Mouse (Mus musculus) embryonic facial prominence, embryonic 10.5 days (tissue): Measurements from ENCODE around the gene Hsd11b2. TPM values are rescaled to one million over a fixed set of nuclear protein-coding genes. Genes with fewer than 3 reads are reported as not detected.

Experiments used
- DNase-seq: peaks from one replicate; pipeline ENCODE4 v3.0.0-alpha.2; 2017; ENCODE audit warnings: low spot score
- H3K27ac ChIP-seq: fragments of 300-500 bp; sonication (generic); replicated peaks from 2 replicates; pipeline ENCODE4 v1.5.1; 2016; ENCODE audit warnings: mild to moderate bottlenecking
- H3K27me3 ChIP-seq: fragments of 300-500 bp; sonication (generic); replicated peaks from 2 replicates; pipeline ENCODE4 v1.6.1; 2016; ENCODE audit warnings: low read depth, mild to moderate bottlenecking; ENCODE audit not compliant: poor library complexity, severe bottlenecking
- H3K36me3 ChIP-seq: fragments of 300-500 bp; sonication (generic); replicated peaks from 2 replicates; pipeline ENCODE4 v1.6.1; 2016; ENCODE audit warnings: mild to moderate bottlenecking, moderate library complexity
- H3K4me1 ChIP-seq: fragments of 300-500 bp; sonication (generic); 2 replicates; pipeline ENCODE4 v1.6.1; 2016
- H3K4me3 ChIP-seq: fragments of 300-500 bp; sonication (generic); 2 replicates; pipeline ENCODE4 v1.5.1; 2016; ENCODE audit warnings: mild to moderate bottlenecking, moderate library complexity
- H3K9me3 ChIP-seq: fragments of 300-500 bp; sonication (generic); 2 replicates; pipeline ENCODE4 v1.6.1; 2016; ENCODE audit warnings: mild to moderate bottlenecking
- WGBS: fragments of 180-500 bp; shearing (Covaris S2); methylation state at CpG from one replicate; pipeline ENCODE4 v1.1.7; 2016; 5-methylcytosine and 5-hydroxymethylcytosine counted together
- polyA plus RNA-seq: library from polyadenylated mRNA; unstranded; fragments of >200 nt; fragmentation: Nextera tagmentation; extraction: Ambion mirVana; gene quantifications from 2 replicates; pipeline ENCODE4 v1.2.1, GENCODE M21; 2016

The Hsd11b2 gene
- polyA plus RNA-seq, 1 experiment from 2014 or later: 18.8 TPM

DNA sequence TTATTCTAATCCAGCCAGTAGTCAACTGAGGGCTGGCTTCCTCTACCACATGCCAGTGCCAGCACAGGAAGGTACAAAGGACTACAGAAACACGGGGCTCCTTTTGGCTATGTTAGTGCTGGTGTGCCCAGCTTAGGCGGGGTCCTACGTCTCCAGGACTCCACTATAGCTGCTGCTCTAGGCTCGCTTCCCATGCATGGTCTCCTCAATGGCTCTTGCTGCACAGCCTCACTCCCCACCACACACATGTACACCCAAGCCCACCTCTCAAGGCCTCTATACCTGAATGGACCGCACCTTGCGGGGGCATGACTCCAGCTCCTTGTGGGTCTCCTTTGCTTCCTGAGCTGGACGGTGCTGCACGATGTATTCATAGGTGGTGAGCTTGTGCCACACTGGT lies 42.8 kb upstream of the Hsd11b2 start:
- H3K4me3 ChIP-seq: no peak overlapping the region
- H3K27ac ChIP-seq: no peak overlapping the region
- peaks cover 70% of the 10 kb centered on the region for H3K4me1 ChIP-seq
- WGBS: 91% methylated on average over 8 of the region's 8 CpGs
- peaks cover 57% of the 10 kb centered on the region for H3K27me3 ChIP-seq
- DNase-seq: no peak
- peaks cover 14% of the 10 kb centered on the region for H3K36me3 ChIP-seq
- no peaks in the 10 kb centered on the region for H3K9me3 ChIP-seq

DNA sequence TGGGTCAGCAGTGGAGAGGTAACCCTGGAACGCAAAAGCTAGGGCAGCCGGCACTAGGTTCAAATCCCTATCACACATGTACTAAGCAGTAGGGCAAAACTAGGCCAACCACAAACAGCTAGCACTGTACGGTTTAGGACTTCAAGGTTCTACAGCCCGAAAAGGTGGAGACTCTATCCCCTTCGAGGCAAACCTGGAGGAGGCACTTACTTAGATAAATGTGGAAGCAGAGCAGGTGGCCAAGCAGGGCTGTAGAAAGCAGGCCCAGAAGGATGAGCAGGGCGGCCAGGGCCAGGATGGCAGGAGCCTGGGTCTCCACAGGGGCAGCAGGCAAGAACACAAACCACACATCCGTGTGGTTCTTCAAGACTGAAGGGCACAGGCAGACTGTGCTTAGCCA lies 42.4 kb upstream of the Hsd11b2 start:
- Histone ChIP-seq H3K27me3 (peaks cover 54% of the 10 kb centered on the region), H3K4me3 (no peak overlapping the region), H3K4me1 (peaks cover 70% of the 10 kb centered on the region), H3K36me3 (peaks cover 14% of the 10 kb centered on the region), H3K27ac (no peak overlapping the region), H3K9me3 (no peaks in the 10 kb centered on the region)
- WGBS: 90% methylated on average over 7 of the region's 7 CpGs
- no peak for DNase-seq

DNA sequence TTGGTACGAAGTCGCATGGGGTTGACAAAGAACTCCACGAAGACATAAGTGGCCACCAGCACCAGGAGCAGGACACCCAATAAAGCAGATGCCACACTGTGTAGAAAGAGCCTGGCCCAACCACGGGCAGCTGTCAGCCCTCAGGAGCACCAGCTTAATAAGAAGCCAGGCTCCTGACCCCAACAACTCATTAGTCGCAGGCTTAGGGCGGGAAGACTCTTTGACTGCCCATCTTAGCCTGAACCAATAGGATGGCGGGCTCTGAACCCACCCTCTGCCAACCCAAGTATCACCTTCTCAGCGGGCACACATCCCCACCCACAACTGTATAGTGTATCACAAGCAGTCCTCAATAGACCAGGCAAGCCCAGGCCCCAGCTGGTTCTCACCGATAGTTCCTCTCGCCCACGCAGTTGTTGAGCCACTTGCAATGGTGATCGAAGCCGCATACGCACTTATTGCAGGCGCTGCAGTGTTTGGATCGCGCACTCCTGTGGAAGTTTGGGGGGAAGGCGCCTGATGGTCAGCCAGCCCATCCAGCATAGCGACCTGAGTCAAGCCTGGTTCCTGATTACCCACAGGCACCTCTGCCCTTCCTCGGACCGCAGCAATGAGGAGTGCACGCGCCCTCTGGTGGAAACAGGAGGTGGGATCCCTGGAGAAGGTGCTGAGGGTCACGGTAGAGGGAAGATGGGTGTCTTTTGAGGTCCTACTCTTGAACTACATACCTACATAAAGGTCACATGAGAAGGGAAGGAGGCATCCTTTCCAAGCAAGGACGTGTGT lies 41.7 kb upstream of the Hsd11b2 start:
- no peak overlapping the region for H3K27ac ChIP-seq
- peak; percentile 71 for DNase-seq
- peaks cover 17% of the 10 kb centered on the region for H3K36me3 ChIP-seq
- no peaks in the 10 kb centered on the region for H3K9me3 ChIP-seq
- H3K4me3 ChIP-seq: no peak overlapping the region
- peaks cover 48% of the 10 kb centered on the region for H3K27me3 ChIP-seq
- peaks cover 70% of the 10 kb centered on the region for H3K4me1 ChIP-seq
- whole genome bisulfite sequencing: 43% methylated on average over 25 of the region's 25 CpGs

DNA sequence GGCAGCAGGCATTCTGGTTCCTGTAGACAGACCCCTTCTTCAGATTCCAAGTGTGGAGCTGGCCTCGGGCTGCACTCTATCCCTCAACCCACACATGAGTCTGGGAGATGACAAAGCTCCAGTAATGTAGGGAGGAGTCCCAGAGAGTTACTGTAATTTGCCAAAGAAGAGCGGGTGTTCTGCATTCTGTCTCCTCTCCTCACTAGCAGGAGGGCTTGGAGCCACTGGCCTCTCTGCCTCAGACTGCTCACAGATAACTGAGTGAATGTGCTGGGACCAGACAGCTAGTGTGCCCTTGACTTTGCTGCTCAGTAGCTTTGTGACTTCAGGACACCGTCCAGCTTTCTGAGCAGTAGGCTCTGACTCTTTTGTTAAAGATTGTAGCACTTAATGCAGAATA lies 40.8 kb upstream of the Hsd11b2 start:
- no peak overlapping the region for H3K4me3 ChIP-seq
- peaks cover 19% of the 10 kb centered on the region for H3K36me3 ChIP-seq
- 71% methylated on average over 3 of the region's 3 CpGs for WGBS
- H3K9me3 ChIP-seq: no peaks in the 10 kb centered on the region
- no peak for DNase-seq
- peaks cover 39% of the 10 kb centered on the region for H3K27me3 ChIP-seq
- H3K27ac ChIP-seq: no peak overlapping the region
- peaks cover 61% of the 10 kb centered on the region for H3K4me1 ChIP-seq

DNA sequence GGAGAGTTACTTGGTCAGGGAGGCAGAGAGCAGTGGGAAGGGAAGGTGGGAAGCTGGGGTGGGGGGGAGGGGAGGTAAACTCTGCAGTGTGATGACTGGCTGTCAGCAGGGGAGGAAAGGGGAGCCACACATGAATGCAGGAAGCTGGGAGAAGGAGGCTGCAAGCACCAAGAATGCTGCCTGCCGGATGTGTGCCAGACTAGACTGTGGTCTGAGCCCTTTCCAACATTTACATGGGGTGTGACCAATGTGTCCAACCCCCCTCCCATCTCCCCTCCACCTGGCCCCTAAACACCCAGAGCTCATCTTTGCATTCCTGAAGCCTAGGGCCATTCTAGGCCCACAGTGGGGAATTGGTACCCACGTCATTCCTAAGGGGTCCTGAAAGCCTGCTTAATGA lies 37.5 kb upstream of the Hsd11b2 start:
- H3K27me3 ChIP-seq: peaks cover 6% of the 10 kb centered on the region
- H3K4me3 ChIP-seq: no peak overlapping the region
- peak; percentile 44 for DNase-seq
- 33% methylated on average over 2 of the region's 2 CpGs for WGBS
- peaks cover 53% of the 10 kb centered on the region for H3K4me1 ChIP-seq
- H3K27ac ChIP-seq: peak overlapping the region; percentile 66
- no peaks in the 10 kb centered on the region for H3K9me3 ChIP-seq
- peaks cover 14% of the 10 kb centered on the region for H3K36me3 ChIP-seq

DNA sequence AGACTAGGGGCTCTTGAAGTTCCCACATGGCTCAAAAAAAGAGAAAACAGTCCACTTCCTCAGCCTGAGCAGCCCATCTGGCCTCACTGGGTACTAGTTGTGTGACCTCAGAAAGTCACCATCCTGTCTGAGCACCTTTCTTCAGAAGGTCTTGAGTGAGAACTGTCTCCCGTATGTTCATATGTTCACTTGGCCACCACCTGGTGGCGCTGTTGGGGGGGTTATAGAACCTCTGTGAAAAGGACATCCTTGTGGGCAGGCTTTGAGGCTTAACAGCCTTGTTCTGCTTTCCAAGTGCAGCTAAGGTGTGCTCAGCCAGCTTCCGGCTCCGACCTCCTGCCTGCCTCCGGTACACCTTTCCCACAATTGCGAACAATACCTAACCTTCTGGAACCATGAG lies 37.1 kb upstream of the Hsd11b2 start:
- H3K36me3 ChIP-seq: peaks cover 10% of the 10 kb centered on the region
- H3K27ac ChIP-seq: peak overlapping the region; percentile 66
- no peaks in the 10 kb centered on the region for H3K9me3 ChIP-seq
- 67% methylated on average over 6 of the region's 6 CpGs for WGBS
- H3K27me3 ChIP-seq: peaks cover 2% of the 10 kb centered on the region
- no peak overlapping the region for H3K4me3 ChIP-seq
- peaks cover 49% of the 10 kb centered on the region for H3K4me1 ChIP-seq
- peak; percentile 63 for DNase-seq

DNA sequence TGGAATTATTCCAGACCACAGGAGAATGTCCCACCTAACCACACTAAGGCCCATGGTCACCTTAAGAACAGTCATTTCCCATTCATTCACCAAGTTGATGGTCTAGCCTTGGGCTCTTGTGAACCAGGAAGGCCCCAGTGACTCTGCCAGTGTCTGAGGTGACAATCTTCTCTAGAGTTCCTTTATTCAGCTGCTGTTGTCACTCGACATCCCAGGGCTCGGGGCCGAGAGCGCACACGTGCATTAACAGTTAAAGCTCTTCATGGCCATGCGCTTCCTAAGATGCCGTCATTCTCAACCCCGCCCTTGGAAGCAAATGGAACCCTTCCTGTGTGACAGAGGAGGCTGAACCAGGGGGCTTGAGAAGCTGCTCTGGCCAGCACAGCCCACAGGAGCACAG lies 36.4 kb upstream of the Hsd11b2 start:
- H3K36me3 ChIP-seq: peaks cover 8% of the 10 kb centered on the region
- no peaks in the 10 kb centered on the region for H3K9me3 ChIP-seq
- no peak for DNase-seq
- WGBS: 78% methylated on average over 8 of the region's 8 CpGs
- H3K4me3 ChIP-seq: no peak overlapping the region
- H3K4me1 ChIP-seq: peaks cover 43% of the 10 kb centered on the region
- no peak overlapping the region for H3K27ac ChIP-seq
- no peaks in the 10 kb centered on the region for H3K27me3 ChIP-seq

DNA sequence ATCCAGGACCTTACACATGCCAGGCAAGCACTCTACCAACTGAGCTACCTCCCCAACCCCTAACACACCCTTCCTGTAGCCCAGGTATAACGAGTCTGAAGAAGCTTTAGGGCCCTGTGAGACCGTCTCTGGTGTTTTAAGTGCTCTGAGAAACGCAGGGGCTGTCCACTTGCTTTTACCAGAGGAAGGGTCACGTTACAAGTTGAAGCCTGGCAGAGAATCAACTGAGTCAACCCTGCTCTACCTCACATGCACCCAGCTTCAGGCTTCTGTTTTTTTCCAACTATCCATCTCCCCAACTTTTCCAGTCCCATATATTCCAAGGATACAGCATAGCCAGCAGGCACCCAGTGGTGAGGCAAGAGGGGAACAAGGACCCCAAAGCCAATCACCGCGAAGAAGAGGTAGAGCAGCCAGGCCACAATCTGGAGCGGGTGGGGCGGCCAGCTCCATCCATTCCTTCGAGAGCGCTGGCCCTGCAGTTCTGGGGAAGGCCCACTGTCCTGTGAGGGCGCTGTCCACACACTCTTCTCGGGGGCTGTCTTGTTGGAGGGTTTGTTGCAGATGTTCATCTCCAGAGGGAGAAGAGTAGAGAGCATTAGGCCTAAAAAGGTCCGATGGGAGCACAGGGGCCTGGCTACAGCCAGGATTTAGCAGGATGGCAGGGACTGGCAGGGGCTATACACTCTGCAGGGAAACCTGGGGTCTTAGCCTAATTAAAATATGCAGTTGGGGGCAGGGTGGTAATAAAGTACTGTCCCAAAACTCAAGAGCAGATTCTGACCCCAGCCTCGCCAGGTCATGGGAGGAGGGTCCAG lies 35.1 kb upstream of the Hsd11b2 start:
- no peaks in the 10 kb centered on the region for H3K9me3 ChIP-seq
- H3K27me3 ChIP-seq: no peaks in the 10 kb centered on the region
- peaks cover 5% of the 10 kb centered on the region for H3K36me3 ChIP-seq
- peak; percentile 78 for DNase-seq
- H3K4me1 ChIP-seq: peaks cover 39% of the 10 kb centered on the region
- 32% methylated on average over 14 of the region's 14 CpGs for WGBS
- H3K27ac ChIP-seq: peak overlapping the region; percentile 71
- no peak overlapping the region for H3K4me3 ChIP-seq

DNA sequence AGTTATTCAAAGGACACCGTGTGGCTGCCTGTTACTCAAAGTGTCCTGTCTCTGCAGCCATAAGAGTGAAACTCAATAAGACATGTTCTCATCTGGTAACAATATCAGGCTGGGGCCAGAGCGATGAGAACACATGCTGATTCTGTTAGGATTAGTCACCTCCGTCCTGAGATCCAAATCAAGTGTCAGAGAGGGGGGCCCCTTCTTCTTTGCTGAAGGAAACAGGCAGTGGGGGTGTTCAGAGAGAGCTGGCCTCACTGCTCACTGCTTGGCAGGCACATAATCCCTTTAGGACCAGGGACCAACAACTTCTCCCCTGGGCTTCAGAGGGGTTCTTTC lies 34.6 kb upstream of the Hsd11b2 start:
- H3K9me3 ChIP-seq: no peaks in the 10 kb centered on the region
- peak; percentile 44 for DNase-seq
- 29% methylated on average over 3 of the region's 3 CpGs for WGBS
- H3K36me3 ChIP-seq: peaks cover 5% of the 10 kb centered on the region
- H3K4me3 ChIP-seq: no peak overlapping the region
- H3K27me3 ChIP-seq: no peaks in the 10 kb centered on the region
- peaks cover 39% of the 10 kb centered on the region for H3K4me1 ChIP-seq
- H3K27ac ChIP-seq: peak overlapping the region; percentile 71

DNA sequence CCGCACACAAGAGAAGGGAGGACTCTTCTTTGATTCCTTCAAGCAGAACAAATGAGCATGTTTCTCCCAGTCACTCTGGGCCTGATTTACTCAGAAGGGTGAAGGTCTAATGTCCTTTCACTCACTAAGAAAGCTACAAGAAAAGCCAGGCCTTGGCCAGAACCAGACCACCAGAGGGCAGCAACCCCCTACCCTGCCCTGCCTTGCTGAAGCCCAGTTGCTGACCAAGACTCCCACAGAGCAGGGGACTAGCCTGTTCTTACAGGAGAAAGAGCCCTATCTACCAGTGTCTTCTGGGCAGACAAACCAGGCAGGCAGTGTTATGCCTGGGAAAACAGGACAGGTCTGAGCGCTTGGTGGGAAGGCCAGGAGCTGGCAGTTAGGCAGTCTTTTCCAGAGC lies 34.2 kb upstream of the Hsd11b2 start:
- no peak overlapping the region for H3K4me3 ChIP-seq
- DNase-seq: peak; percentile 86
- H3K27me3 ChIP-seq: no peaks in the 10 kb centered on the region
- H3K36me3 ChIP-seq: peaks cover 5% of the 10 kb centered on the region
- no peaks in the 10 kb centered on the region for H3K9me3 ChIP-seq
- peak overlapping the region; percentile 71 for H3K27ac ChIP-seq
- peaks cover 39% of the 10 kb centered on the region for H3K4me1 ChIP-seq
- 23% methylated on average over 2 of the region's 2 CpGs for WGBS

DNA sequence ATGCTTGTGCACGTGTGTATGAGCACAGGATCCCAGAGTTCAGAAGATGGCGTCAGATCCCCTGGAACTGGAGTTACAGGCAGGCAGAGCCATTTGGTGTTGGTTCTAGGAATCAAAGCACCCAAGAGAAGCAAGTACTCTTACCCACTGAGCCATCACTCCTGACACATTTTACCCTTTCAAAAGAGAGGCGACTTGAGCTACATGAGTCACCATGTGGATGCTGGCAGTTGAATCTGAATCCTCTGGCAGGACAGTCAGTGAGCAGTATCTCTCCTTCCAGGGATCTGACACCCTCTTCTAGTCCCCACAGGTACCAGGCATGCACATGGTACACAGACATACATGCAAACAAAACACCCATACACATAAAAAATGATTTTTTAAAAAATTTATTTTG lies 30.5 kb upstream of the Hsd11b2 start:
- Histone ChIP-seq H3K9me3 (no peaks in the 10 kb centered on the region), H3K4me3 (no peak overlapping the region), H3K27ac (no peak overlapping the region), H3K27me3 (no peaks in the 10 kb centered on the region), H3K36me3 (no peaks in the 10 kb centered on the region), H3K4me1 (peaks cover 26% of the 10 kb centered on the region)
- 67% methylated on average over 3 of the region's 3 CpGs for WGBS
- no peak for DNase-seq

DNA sequence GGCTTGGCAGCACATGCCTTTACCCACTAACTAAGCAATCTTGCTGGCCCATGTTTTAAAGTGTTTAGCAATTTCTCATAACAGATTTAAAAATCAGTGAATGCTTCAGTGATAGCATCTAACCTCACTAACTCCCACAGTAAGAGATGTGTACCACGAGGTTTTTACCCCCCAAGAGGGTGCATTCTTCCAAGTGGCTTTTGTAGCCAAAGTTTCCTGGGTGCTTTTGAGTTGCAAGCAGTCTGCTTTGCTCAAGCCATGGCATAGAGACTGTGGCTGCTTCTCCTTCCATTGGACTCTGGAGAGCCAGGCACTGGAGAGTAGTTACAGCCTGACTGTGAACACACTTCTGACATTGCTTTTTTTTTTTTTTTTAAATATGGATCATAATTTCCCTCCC lies 29.3 kb upstream of the Hsd11b2 start:
- H3K27me3 ChIP-seq: no peaks in the 10 kb centered on the region
- 48% methylated on average over 1 of the region's 1 CpGs for WGBS
- DNase-seq: no peak

DNA sequence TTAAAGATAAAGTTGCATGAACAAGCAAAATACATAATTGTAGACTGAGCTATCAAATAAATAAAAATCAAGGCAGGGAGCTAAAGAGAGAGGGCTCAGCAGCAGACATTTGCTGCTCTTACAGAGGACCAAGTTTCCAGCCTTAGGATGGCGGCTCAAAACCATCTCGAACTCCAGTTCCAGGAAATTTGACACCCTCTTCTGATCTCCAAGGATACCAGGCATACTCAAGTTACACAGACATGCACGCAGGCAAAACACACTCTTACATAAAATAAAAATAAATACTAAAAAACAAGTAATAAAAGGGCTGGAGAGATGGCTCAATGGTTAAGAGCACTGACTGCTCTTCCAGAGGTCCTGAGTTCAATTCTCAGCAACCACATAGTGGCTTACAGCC lies 25.1 kb upstream of the Hsd11b2 start:
- Histone ChIP-seq H3K4me3 (no peak overlapping the region), H3K9me3 (no peaks in the 10 kb centered on the region), H3K27me3 (peaks cover 8% of the 10 kb centered on the region; the same call in 1 of the 2 replicates), H3K4me1 (peaks cover 41% of the 10 kb centered on the region), H3K36me3 (no peaks in the 10 kb centered on the region), H3K27ac (no peak overlapping the region)
- WGBS: 17% methylated on average over 3 of the region's 3 CpGs
- no peak for DNase-seq

More for the DNA sequence above, 29.3 kb upstream of the Hsd11b2 start:
- Histone ChIP-seq H3K4me3 (no peak overlapping the region), H3K27ac (no peak overlapping the region), H3K9me3 (no peaks in the 10 kb centered on the region), H3K4me1 (peaks cover 21% of the 10 kb centered on the region), H3K36me3 (no peaks in the 10 kb centered on the region)
